Mouse (Mus musculus) brown adipose tissue, adult 24 weeks (tissue): Measurements from ENCODE around the gene Orm2. TPM values are rescaled to one million over a fixed set of nuclear protein-coding genes. Genes with fewer than 3 reads are reported as not detected.

Source experiments
- H3K27ac ChIP-seq: fragments of 200-500 bp; replicated peaks from 2 replicates; pipeline ENCODE4 v1.5.1; 2012; ENCODE audit warnings: low read depth, mild to moderate bottlenecking, low read length
- H3K4me1 ChIP-seq: fragments of 200-500 bp; 2 replicates; pipeline ENCODE4 v1.6.1; 2012; ENCODE audit warnings: low read length, mixed read lengths; ENCODE audit not compliant: control insufficient read depth, insufficient read depth, insufficient read length
- H3K4me3 ChIP-seq: fragments of 200-500 bp; 2 replicates; pipeline ENCODE4 v1.5.1; 2012; ENCODE audit warnings: low read depth, mild to moderate bottlenecking, low read length, moderate library complexity; ENCODE audit not compliant: insufficient read depth
- polyA plus RNA-seq: library from polyadenylated mRNA; stranded (reverse); fragments of >200 nt; gene quantifications from 2 replicates; pipeline ENCODE4 v1.2.4, GENCODE M21; 2012; ENCODE audit not compliant: missing spikeins, insufficient read depth, insufficient read length

Orm2 gene
- polyA plus RNA-seq, 1 experiment, result 1.3 TPM

- no peak overlapping the region for H3K27ac ChIP-seq
- H3K4me1 ChIP-seq, result peaks cover 2% of the 10 kb centered on the region; the same call in 1 of the 2 replicates
- H3K4me3 ChIP-seq, result no peak overlapping the region
Observed at GRCm38 (mm10) chr4:63389121-63389886, 27.1 kb downstream of the Orm2 start.

DNA sequence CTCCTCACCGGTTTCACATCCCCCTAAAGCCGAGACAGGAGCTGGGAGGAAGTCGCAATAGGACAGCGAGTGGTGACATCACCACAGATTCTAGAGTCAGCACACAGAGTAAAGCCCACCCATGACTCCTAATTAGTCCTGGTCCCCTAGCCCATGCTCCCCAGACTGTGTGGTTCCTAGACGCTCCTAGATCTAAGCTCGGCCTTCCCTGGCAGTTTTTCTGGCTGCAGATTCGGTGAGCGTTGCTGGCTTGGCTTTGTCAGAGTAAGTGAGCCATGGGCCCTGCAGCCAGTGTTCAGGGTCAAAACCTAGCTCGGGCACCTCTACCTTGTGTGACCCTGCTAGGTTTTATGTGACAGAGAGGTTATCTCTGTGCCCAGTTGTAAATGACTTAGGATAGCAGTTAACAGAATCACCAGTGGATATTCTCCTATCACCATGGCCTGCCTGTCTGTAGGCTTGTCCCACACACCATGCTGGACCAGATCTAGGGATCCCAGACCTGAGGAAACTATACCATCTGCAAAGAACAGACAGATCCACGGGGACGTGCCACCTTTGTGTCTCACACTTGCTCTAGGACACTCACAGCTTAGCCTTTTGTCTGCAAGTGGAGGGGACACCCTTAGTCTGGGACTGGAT lies 27.8 kb downstream of the Orm2 start:
- no peak overlapping the region for H3K27ac ChIP-seq
- no peak overlapping the region for H3K4me3 ChIP-seq
- H3K4me1 ChIP-seq, result peaks cover 2% of the 10 kb centered on the region; the same call in 1 of the 2 replicates

DNA sequence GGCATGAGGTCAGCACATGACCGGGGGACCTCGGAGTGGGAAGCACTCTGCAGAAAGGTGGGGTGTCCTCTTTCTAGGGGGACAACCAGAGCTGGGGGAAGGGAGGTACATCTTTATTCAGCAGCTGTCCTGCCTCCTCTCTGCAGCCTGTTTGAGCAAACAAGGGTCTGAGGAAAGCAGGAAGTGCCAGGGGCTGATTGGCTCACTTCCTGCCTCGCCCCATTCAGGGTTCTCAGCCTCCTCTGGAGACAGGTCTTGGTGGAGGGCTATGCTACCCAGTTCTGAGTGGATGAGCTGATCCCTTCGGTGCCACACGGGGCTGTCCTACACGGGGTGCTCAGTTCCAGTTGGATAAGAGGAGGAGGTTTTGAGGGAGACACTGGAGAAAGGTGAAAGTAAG lies 29.1 kb downstream of the Orm2 start:
- Histone ChIP-seq H3K4me1 (0 out of 2 replicates have a peak, but pooled peaks cover 2% of the 10 kb centered on the region), H3K27ac (no peak overlapping the region), H3K4me3 (no peak overlapping the region)

DNA sequence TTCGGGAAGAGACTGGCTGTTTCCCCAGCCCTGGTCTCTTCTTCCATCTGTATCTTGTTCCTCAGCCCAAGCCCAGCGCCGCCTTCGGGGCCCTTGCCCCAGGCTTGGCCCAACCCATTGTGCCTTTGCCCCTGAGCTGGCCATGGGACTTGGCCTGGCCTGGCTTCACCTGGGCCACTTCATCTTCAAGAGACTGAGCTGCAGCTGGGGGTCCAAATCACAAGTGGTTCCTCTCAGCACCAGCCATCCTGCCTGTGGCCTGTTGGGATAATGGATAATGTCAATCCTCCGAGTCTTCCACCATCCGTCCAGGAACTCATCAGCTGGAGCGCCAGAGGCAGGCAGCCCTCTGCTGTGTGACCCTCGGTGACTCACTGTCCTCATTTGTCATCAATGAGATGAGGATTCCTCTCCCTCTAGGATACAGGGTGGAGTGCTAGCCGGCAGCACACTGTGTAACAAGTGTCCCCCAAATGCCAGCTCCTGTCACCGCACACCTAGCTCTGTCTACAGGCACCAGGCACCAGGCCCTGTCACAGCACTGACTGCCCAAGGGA lies 35.8 kb downstream of the Orm2 start:
- Histone ChIP-seq H3K27ac (no peak overlapping the region), H3K4me3 (no peak overlapping the region), H3K4me1 (peaks cover 24% of the 10 kb centered on the region)

- H3K4me3 ChIP-seq, result 0 out of 2 replicates have a peak overlapping the region, but pooled peaks have one; percentile 11
- peak overlapping the region; percentile 78 for H3K27ac ChIP-seq
- peaks cover 24% of the 10 kb centered on the region for H3K4me1 ChIP-seq
Observed at GRCm38 (mm10) chr4:63398854-63399609, 36.8 kb downstream of the Orm2 start.

GRCm38 (mm10) chr4:63399691-63400270 lies 37.5 kb downstream of the Orm2 start:
- H3K4me1 ChIP-seq, result peaks cover 24% of the 10 kb centered on the region
- 0 out of 2 replicates have a peak overlapping the region, but pooled peaks have one; percentile 21 for H3K4me3 ChIP-seq
- peak overlapping the region; percentile 78 for H3K27ac ChIP-seq

DNA sequence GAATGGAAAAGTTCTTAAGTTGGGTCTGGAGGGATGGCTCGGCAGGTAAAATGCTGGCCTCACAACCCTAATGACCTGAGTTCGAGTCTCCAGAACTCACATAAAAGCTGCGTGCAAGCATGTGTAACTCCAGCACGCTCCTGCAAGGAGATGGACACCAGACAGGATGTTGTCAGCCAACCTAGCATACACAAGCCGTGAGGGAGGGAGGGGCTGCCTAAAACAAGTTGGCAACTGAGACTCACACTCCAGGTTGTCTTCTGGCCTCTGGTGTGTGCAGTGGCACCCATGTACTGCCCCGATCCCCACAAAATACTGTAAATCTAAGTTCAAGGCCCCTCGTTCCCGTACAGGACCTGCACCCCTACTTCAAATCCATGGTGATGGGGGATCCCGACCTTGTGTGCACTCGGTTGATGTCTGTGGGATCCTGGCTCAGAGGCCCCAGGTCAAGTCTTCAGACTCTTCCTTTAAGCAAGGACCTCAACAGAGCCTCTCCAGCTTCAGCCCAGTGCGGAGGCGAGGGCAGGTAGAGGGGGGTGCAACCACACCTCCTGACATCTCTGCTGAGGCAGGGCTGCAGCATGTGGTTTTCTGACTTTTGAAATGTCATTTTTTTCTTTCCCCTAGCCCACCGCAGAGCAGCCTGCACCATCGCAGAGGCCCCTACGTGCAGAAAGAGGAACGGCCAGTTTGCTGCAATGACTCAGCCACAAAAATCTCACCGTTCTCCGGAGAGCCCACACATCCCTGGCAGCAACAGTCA lies 38.5 kb downstream of the Orm2 start:
- Histone ChIP-seq H3K4me1 (peaks cover 24% of the 10 kb centered on the region), H3K27ac (peak overlapping the region; percentile 99)

GRCm38 (mm10) chr4:63401620-63402019 lies 39.4 kb downstream of the Orm2 start:
- Histone ChIP-seq H3K27ac (peak overlapping the region; percentile 99), H3K4me1 (peaks cover 24% of the 10 kb centered on the region), H3K4me3 (peak overlapping the region; percentile 73; the same call in 1 of the 2 replicates)

More for the DNA sequence above, 38.5 kb downstream of the Orm2 start:
- H3K4me3 ChIP-seq, result peak overlapping the region; percentile 29

DNA sequence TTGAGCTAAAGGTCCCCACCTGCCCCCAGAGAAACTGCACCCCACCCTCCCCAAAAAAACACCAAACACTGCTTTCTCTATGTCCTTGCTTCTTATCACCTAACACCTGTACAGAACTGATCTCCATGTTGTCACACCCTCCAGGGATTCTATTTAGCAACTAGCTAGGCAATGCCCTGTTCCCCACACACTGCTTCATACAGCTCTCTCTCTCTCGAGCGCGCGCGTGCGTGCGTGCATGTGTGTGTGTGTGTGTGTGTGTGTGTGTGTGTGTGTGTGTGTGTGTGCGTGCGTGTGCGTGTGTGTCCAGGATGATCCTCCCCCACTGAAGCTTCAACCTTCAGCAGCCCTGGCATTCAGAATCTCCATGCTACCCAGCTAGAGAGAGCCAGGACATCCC lies 39.8 kb downstream of the Orm2 start:
- H3K27ac ChIP-seq, result peak overlapping the region; percentile 99
- H3K4me3 ChIP-seq, result peak overlapping the region; percentile 73
- peaks cover 24% of the 10 kb centered on the region for H3K4me1 ChIP-seq

- Histone ChIP-seq H3K4me3 (peak overlapping the region; percentile 73), H3K27ac (peak overlapping the region; percentile 99), H3K4me1 (peaks cover 24% of the 10 kb centered on the region)
Observed at GRCm38 (mm10) chr4:63402558-63402957, 40.3 kb downstream of the Orm2 start.

DNA sequence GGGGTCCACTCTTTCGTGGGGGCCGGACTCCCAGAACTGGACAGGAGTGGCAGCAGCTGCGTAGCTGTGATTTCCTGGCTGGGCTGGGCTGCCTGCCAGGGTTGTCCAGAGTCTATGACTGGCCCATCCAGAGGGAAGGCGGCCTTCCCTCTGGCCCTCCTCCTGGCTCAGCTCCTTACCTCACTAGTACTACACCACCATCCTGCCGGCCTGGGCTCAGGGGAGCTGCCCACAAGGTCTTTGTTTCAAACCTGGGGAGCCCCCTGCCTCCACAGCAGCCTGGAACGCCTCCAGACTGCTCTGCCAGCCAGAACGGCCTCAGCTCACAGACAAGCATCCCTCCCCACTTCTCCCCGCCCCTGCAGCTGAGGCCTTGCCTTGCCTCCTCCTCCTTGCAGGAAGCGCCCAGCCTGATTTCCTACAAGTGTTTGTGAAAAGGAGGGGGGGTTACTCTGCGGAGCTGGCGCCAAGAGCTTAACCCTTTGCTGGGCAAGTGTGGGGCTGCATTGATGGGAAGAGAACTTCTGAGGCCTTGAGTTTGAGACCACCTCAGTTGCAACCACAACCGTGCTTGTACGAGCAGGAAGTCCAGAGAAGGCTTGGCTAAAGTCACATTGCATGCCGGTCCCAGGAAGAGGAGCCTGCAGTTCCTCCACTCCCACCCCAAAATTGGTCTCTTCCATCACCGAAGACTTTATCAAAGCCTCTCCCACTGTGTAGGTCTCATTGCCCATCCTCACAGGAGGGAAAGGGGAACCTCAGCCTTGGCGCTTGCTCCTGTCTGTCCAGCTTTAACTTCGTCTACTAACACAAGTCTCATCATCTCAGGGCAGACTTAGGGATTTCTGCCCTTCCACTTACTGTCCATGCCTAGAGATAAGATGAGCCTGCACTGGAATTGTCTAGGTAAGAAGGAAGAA lies 41.1 kb downstream of the Orm2 start, which contains the start of gene Akna:
TSS of gene Akna (minus strand) at position 315 of the 920 bp plus-strand sequence.
- Histone ChIP-seq H3K4me1 (peaks cover 21% of the 10 kb centered on the region), H3K4me3 (peak within 1 kb of the TSS; percentile 73), H3K27ac (peak within 1 kb of the TSS; percentile 99)

DNA sequence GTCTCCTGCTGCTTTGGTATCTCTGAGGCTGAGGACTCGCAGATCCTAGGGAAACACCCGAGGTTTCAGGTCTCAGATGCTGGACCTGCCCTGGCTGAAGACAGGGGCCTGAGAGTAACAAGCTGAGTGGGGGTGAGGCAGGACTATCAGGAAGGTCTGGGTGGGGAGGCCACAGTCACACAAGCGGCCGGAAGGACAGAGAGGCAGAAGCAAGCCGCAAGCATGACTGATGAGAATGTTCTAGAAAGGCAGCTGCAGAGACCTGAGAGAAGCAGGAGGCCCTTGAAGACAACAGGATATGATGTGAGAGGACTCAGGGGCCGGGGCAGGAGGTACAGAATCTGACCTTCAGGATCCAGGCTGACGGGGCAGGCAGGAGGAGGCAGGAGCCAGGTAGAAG lies 42.0 kb downstream of the Orm2 start:
- Histone ChIP-seq H3K4me1 (peaks cover 14% of the 10 kb centered on the region), H3K4me3 (no peak overlapping the region), H3K27ac (peak overlapping the region; percentile 78)

- H3K4me3 ChIP-seq, result no peak overlapping the region
- no peak overlapping the region for H3K27ac ChIP-seq
- H3K4me1 ChIP-seq, result peaks cover 8% of the 10 kb centered on the region
Observed at GRCm38 (mm10) chr4:63405051-63405450, 42.8 kb downstream of the Orm2 start.
